Mouse (Mus musculus) spleen, adult 2 months (tissue): ENCODE data around the gene Krt81.

Experiments
- CTCF ChIP-seq: fragments of 200-500 bp; IDR thresholded peaks from 2 replicates; pipeline ENCODE4 v1.5.1; 2011; ENCODE audit warnings: mild to moderate bottlenecking, inconsistent platforms; ENCODE audit not compliant: insufficient read depth, insufficient read length, insufficient replicate concordance; ENCODE audit errors: extremely low read depth
- POLR2A ChIP-seq: fragments of 200-500 bp; IDR thresholded peaks from 2 replicates; pipeline ENCODE4 v1.6.1; 2011; ENCODE audit warnings: low read depth, low read length, inconsistent platforms

DNA sequence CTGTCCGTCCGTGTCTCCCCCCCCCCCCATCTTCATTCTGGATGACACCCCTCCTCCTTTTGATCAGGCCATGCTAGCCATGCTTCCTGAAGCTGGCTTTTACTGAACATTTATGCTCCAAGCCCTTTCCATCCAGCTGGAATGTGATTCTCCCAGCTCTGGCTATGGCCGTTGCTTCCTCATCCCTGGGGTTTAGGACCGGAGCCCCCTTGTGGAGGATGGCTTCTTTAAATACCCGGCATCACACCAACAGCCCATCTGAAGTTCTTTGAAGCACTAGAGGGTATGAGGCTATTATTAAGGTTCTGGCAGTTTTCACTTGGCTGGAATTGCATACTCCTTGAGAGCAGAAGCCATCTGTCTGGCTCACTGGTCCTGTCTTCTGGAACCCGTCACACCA is 42.6 kb downstream of the Krt81 start:
- no peak for TF ChIP-seq CTCF
- no peak for TF ChIP-seq POLR2A
